Mouse (Mus musculus): ENCODE results near the gene 1810010D01Rik.

The 1810010D01Rik gene

DNA sequence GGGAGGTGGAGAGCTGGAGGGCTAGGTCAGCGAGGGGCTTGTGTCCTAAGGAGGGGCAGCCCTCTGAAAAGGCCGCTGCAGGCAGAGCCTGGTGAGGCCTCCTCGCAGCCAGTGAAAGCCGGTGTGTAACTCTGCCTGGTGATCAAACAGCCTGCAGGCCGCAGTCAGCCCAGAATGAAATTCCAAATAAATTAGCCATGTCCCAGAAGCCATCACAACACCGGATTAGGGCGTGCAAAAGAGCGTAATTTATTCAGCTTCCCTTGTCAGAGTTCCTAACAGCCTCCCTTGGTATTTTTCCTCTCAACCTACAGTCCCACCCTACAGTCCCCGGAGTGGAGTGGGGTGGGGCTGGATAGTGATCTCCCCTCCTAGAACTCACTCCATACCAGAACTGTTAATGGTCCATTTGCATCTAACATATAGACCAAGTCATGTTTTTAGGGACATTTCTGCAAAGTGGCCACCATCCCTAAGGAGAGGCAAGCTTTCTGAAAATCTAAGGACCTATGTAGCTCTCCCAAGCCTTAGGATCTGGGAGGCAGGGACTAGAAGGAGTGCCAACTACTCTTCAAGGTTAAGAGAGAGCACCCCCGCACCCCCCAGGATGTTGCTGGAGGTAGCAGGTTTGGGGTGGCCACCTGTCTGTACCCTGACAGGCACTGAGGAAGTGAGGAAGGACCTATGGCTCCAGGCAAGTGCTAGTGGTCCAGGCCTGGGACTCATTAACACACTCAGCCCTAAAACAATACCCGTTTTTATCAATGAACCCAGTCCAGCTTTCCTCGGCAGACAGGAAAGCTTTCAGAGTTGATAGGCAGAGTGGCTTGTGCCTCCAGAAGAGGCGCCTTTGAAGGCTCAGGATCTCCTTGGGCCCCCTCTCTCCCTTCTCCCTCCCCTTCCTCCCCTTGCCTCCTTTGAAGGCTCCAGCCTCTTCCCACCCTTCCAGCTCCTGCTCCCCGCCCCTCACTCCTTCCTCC, 4.1 kb upstream of the 1810010D01Rik start:
- DNase-seq (ENCODE audit: low spot score), result no peak

DNA sequence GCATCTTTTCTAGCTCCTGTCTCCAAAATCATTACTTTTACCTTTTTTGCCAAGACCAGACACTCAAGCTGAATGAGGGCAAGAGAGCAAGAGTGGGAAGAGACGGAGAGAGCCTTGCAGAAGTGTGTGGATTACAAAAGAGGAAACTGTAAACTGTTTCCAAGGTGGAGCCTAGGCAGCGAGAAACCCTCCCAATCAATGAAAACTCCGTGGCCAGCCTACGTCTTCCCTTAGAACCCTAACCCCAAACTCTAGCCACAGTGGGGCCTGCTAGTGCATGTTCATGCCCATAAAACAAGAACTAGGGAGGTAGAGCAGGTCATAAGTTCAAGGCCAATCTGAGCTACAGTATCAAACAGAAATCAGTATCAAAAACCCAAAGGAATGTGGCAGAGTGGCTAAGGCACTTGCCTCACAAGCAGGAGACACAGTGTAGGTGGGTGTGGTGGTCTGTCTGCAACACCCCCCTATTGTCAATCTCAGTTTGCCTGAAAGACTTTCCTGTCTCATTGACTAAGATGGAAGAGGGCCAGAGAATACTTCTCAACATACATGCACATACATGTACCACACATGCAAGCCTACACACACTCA, 2.7 kb upstream of the 1810010D01Rik start:
- DNase-seq (ENCODE audit: low spot score), result no peak

DNA sequence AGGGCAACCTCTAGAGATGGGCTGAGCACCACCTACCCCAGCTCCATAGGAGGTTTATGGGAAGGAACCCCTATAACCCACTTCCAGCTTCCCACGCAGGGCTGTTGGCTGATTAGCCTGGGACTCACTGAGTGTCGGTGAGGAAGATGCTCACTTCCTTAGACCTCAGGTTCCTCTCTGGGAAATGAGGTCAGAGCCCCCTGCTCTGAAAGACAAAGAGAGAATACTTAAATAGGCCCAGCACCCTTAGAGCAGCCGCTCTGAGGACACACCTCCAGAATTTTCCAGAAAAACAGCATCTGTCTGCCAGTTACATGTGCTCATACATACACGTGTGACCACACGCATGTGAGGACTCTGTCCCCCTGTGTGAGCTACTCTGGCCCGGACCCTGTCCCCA, 1.1 kb downstream of the 1810010D01Rik start:
- no peak for DNase-seq (ENCODE audit: low spot score)

DNA sequence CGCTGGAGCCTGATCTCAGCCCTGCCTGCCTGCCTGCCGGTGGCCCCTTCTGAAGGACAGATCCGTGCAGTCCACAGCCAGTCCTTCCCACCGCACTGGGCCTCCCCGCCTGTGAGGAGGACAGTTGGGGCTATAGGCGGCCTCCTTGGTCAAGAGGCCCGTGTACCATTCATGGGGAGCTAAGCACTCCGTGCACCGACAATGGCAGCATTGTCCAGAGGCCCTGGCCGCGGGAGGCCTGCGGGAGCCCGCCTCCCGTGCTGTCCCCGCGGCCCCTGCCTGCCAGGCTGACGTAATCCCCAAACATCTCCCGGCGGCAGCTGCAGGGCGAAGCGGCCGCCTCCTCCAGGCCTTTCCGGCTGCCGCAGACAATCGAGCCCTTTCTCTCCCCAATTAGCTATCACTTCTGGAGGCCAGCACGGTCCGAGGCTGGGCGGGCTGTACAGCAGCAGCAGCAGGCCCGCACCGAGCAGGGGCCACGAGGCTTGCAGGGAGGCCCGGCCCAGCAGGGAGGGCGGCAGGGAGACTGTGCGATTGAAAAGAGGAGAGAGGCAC, 1.8 kb downstream of the 1810010D01Rik start:
- DNase-seq (ENCODE audit: low spot score), result peak; percentile 86

DNA sequence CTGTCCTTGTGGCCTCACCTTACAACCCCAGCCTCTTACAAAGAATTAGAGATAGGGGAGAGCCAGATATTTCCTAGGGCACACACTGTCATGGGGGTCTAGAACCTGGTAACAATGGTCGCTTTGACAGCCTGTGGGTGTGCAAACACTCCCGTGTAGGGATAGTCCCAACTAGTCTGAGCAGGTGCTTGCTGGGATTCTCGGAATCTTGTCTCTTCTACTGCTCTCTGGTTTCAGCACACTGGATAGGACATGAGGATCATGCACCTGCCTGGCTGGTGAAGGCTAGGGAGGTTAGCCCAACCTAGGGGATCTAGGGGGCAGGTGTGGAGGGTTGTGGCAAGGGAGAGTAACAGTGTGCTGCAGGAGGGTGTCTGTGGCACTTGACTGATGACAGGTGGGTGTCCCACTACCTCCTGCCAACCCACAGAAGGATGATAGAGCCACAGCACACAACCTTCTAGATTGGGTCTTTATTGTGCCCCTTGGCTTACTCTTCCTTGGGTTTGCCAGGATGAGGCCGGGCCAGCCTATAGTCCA, 2.5 kb downstream of the 1810010D01Rik start:
- no peak for DNase-seq (ENCODE audit: low spot score)

DNA sequence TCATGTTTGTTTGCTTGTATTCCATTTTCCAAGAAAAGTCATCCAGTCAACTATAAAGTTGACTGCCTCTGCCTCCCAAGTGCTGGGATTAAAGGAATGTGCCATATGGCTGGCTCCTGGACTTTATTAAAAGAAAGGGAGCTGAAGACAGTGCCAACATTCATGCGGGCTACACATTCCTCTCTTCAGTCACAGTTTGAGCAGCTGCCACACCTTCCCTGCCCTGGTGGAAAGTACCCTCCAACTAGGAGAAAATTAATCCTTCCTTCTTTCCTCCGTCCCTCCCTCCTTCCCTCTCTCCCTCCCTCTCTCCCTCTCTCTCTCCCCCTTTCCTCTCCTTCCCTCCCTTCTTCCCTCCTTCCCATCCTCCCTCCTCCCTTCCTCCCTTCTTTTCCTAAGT, 8.2 kb downstream of the 1810010D01Rik start:
- no peak for DNase-seq (ENCODE audit: low spot score)

DNA sequence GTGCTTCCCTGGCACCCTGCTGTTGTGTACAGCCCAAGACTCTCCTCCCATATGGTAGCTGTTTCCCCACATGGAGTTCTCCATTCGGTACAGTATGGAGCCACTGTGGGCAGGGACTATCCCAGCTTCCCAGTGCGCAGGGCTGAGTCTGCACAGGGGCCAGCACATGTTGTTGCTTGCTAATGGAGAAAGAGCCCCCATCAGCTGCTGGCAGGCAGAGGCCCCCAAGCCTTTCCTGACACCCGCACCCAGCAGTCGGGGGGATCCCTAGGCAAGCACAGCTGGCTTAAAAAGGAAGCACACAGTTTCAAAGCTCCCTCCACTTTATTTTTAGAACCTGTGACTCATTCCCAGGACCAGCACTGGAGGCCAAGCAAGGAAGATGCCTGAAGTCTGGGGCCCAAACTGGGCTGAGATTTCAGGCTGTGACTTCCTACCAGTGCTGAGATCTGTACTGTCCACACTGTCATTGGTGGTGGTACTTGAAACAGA, 9.7 kb downstream of the 1810010D01Rik start:
- peak; percentile 45 for DNase-seq (ENCODE audit: low spot score)

DNA sequence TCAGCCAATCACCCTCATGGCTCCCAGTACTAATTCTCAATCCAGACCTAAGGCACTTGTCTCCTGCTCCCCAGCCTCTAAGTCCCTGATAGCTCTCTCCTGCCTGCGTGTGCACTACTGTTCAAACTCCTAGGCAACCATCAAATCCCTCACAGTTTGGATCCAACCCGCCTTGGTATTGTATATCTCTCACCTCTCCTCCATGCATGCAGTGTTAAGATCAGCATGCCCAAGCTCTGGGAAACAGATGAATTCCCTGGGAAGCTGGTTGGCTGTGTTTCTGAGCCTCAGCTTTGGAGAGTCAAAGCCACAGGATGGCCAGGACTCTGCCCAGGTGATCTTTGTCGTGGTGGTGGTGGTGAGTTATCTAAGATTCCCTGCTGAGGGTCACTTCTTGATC, 10.2 kb downstream of the 1810010D01Rik start:
- no peak for DNase-seq (ENCODE audit: low spot score)

DNA sequence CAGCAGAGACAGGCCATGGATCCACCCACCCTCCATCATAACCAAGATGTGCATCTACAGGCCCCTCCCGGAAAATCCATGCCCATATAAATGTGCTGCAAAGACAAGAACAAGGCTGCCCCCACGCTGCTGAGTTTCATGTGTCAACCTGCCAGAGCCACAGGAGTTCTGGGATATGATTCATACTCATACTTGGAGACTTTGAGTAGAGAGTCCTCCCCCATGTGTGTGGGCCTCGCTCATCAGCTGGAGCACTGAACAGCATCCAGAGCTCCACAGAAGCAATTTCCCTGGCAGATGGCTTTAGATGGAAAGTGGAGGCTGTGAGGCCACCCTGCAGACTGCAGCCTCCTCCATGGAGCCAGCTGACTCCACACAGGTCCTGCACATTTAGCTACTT, 10.9 kb downstream of the 1810010D01Rik start:
- no peak for DNase-seq (ENCODE audit: low spot score)

DNA sequence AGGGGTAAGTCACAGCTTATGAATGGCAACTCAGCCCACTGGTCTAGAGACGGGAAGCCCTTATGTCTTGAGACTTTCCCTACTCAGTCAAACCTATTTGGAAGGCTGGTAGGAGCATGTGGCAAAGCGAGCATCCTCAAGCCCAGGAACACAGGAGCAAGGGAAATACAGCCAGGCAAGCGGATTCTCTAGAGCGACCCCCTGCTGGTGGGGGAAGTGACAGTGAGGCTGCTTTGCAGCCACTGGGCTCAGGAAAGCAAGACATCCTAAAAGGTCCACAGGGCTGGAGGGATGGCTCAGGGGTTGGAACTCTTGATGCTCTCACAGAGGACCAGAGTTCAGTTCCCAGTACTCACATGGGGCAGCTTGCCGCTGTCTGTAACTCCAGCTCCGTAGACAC, 11.6 kb downstream of the 1810010D01Rik start:
- no peak for DNase-seq (ENCODE audit: low spot score)

DNA sequence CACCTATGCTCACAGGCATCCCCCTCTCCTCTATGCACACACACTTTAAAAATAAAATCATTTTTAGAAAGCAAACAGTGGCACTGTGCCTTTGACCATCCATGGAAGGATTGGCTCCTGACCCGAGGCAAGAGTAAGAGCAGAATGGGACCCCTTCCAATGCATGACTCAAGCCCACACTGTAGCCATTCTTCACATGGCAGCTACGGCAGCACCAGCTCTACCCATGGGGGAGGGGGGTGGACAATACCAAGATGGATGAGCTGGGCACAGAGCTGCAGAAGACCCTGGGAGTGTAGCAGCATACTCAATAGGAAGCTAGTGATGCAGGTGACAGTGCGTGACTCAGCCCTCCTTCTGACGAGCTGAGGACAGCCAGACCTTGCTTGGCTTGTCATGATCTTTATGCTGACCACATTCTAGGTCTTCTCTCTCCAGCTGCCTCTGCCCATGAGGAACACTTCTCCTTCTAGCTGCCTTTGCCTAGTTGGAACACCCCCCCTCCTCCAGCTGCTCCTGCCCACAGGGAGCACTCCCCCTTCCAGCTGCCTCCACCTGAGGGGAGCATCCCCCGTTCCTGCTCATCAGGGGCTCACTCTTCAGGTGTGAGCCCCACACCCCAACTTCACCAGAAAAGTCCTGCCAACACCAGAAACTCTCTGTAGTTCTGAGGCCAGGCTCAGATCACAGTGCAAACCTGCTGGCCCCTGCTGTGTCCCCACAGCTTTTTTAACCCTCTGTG, 12.6 kb downstream of the 1810010D01Rik start:
- peak; percentile 46 for DNase-seq (ENCODE audit: low spot score)

DNA sequence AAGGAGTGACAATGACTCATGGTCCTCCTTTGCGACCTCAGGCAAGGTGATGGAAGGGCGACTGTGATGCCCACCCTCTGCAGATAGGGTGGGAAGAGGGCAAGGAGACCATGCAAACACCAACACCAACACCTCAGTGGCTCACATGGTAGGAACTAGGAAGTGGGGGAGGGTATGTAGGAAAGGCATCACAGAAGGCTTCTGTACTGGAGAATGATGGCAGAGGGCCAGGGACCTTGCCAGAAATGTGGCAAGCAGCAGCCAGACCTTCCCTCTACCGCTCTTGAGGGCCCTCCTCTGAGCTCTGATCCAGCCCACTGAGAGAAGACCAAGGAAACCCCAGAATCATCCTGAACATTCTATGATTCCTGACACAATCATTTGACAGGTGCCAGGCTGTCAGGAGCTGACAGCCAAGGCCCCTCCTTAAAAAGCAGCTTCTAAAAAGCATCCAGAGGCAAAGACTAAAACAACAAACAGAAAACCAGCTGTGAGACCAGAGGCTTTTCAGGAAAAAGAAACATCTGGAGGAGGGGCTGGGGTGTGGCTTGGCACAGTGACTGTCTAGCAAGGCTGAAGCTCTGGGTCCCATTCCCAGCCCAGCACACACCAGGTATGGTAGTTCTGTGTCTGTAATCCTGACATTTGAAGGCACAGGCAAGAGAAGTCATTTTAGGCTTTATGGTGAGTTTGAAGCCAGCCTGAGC, 13.3 kb downstream of the 1810010D01Rik start:
- DNase-seq (ENCODE audit: low spot score), result peak; percentile 86

DNA sequence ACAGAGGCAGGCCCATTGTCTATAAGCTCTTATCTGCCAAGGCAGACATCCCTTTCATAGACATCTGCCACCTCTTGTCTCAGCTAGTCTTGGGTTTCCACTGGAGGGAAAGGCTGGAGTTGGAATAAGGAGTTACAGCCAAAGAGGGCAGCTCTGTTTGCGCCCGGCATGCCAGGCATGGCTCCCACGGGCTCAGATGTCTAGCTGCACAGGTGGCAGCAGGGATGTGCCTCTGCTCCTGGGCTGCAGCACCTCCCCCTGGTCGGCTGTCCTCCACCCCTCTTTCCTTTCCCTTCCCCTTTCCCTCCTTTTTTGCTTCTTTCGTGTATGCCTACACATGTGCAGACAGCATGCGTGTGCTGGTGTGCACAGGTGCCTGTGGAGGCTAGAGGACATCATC, 15.1 kb downstream of the 1810010D01Rik start:
- DNase-seq (ENCODE audit: low spot score), result no peak

DNA sequence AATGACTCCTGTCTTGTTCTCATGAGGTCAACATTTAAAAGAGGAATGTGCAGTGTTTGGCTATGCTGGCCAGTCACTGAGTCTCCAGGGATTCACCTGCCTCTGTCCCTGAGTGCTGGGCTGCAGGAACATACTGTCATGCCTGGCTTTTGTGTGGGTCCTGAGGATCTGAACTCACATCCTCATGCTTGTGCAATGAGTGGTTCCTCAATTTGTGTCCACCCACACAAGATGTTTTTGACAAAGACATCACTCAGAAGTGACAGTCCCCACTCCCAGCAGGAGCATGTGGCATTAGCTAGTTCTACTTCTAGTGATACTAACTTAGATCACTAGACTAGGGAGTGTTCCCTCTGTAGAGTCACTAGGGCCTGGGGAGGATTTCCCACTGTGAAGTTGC, 17.4 kb downstream of the 1810010D01Rik start:
- no peak for DNase-seq (ENCODE audit: low spot score)

DNA sequence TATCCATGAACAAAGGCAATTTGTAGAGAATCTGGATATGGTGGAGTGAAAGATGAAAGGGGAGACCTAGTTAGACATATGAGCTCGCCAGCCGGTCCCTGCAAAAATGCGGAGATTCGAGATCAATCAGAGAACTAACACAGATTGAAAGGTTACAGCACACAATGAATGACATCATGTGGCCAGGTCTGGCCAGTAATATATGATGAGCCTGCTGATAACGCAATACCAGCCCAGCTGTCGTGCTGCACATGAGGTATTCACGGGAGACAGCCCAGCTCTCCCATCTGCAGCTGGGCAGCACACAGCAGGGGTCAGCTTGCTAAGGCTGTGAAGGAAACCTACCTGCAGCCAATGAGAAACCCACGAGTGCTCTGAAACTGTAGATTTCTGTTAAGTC, 18.6 kb downstream of the 1810010D01Rik start:
- peak; percentile 80 for DNase-seq (ENCODE audit: low spot score)

DNA sequence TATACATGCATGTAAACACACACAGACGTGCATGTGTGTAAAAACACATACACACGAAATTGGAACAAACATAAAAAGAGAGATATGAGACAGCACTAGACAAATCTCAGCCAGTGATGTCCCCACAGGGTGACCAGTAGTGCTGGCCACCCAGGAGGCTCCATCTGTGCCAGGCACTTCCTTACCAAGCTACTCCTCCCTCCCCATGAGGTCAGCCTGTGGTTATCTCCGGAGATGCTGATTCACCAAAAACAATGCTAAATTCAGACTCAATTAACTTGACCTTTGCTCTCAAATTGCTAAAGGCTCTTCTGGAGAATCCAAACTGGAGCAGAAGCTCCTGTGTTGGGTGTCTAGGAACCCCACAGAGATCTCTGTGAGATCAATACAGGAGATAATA, 20.1 kb downstream of the 1810010D01Rik start:
- DNase-seq (ENCODE audit: low spot score), result no peak

DNA sequence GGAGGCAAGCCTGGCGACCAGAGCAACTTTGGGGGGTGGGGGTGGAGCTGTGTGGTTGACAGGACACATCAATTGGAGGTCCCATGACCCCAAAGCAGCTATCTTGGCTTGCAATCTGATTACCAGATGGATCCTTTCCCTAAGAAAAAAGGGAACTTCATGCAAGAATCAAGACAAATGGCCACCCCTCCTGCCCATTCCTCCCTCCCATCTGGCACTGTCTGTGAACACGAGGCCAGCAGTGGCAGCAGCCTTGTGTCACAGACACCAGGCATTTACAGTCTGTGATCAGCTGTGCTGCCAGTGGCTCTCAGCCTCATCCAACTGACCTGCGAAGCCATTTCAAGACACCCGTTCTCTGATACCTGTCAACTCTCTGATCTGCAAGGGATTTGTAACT, 25.5 kb downstream of the 1810010D01Rik start:
- DNase-seq (ENCODE audit: low spot score), result no peak

DNA sequence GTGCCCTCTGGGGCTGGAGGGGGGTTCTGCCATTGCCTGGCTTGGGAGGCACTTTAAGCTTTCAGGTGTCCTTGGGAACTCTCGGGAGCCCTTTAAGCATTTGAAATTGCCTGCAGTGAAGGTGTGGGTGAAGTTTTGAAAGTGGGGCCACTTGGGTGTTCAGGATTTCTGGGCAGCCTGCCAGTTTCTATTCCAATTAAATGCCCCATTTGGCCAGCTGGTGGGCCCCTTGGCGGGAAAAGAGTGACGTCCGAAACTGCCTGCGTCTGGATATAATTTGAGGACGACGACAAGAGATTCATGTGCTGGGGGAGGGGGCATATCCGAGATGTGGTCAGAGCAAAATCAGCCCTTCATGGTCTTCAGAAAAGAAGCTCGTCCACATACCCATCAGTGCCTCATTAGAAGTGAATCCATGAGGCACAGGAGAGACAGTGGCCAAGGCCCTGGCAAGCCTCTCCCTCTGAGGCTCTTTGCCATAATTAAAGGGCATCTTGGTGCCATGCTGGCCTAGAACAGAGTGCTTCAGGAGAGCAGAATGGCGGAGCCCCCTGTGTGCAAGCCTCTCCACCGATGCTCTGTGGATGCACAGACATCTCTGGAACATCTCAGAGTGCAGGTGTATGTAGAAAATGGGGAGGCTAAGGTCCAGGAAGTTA, 26.4 kb downstream of the 1810010D01Rik start:
- DNase-seq (ENCODE audit: low spot score), result no peak

DNA sequence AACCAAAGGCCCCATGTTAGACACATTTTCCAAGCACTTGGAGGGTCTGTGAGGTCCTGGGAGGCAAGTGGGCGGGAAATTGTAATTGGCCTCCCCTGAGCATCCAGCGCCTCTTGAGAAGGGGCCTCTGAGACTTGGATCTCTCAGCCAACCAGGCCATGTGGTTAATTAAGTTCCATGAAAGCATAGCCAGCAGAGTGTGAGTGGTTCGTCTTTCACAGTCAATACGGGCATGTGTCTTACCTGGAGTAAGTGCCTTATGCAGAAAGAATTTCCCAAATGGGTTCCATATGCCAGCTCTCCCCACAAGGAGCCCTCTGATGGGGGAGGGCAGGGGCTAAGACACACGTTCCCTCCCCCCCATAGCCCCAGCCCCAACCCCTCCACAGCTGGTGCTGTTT, 28.2 kb downstream of the 1810010D01Rik start:
- peak; percentile 86 for DNase-seq (ENCODE audit: low spot score)

DNA sequence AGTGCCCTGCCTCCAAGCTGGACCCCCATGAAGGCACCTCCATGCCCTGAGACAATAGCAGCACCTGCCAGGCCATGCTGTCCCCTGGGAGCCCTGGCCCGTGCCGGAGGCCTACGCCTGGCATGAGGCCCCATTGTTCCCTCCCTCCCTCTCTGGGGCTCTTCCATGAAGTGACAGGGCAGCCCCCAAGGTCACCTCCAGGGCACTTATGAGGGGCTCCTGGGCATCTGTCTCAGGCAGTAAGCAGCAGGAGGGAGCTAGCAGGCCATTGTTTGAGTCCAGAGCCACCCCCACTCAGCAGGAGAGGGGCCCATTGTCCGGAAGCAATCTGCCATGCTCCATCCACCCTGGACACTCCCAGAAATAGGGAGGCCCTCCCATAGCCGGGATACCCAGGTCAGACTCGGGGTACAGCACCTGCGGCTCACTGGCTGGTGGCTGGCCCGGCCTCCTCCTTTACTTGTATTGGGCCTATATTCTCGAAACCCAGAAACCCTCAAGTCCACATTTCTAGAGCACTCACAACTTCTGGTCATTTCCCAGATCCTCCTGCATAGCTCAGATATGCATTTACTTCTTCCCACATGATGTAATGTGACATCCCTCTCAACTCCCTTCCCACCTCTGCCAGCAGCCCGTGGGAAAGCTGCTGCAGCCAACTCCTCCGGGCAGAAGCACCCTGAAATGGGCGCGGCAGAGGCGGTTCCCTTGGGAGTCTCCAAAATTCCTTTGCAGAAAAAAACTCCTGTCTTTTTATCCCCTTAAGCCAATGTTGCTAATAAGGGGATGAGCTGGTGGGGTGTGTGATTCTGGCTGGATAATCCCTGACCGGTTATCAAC, 30.9 kb downstream of the 1810010D01Rik start:
- DNase-seq (ENCODE audit: low spot score), result no peak

Data from MN1 (cell line).